Mouse (Mus musculus): Measurements from ENCODE around the gene Ccdc167. TPM values are rescaled to one million over a fixed set of nuclear protein-coding genes. Genes with fewer than 3 reads are reported as not detected.

Ccdc167 gene
- total RNA-seq, 2 experiments from 2014 or later = 15.9 to 17.1 TPM

- no peak for DNase-seq
- intact Hi-C loops (cut with DNase I) = no loop called here
Measured at GRCm38 (mm10) chr17:29658249-29658648, 58.6 kb downstream of the Ccdc167 start.

GRCm38 (mm10) chr17:29642219-29642618 lies 74.6 kb downstream of the Ccdc167 start:
- no peak for DNase-seq
- intact Hi-C loops (cut with DNase I) = no loop called here

GRCm38 (mm10) chr17:29640971-29641370 lies 75.9 kb downstream of the Ccdc167 start:
- intact Hi-C loops (cut with DNase I) = no loop called here
- DNase-seq = no peak

- intact Hi-C loops (cut with DNase I) = loop anchor here (10.0 kb wide), 1 partner anchor 137 kb away; no protein-coding TSS in a partner anchor
- peak; percentile 22 to 34 for DNase-seq
Measured at GRCm38 (mm10) chr17:29637895-29638294, 78.9 kb downstream of the Ccdc167 start.

GRCm38 (mm10) chr17:29637377-29637776 lies 79.5 kb downstream of the Ccdc167 start:
- peak; percentile 35 to 39 for DNase-seq
- intact Hi-C loops (cut with DNase I) = loop anchor here (10.0 kb wide), 1 partner anchor 137 kb away; no protein-coding TSS in a partner anchor

Other genes with a start within 250 kb of the Ccdc167 start
- 10 to 100 TPM; 40.6 to 51.5 TPM for gene Pim1, start 226.3 kb downstream of the Ccdc167 start, total RNA-seq (2021)
- gene Gm17657, start 167.4 kb downstream of the Ccdc167 start, total RNA-seq (2021) = not detected
- gene Tbc1d22b, start 167.3 kb downstream of the Ccdc167 start, total RNA-seq (2021) = 10 to 100 TPM; 15.4 to 16.2 TPM
- gene Tmem217, start 164.7 kb downstream of the Ccdc167 start, total RNA-seq (2021) = not detected
- gene Rnf8, start 102.3 kb downstream of the Ccdc167 start, total RNA-seq (2021) = 10 to 100 TPM; 25.2 to 26.1 TPM
- gene Gm28043, start 102.2 kb downstream of the Ccdc167 start, total RNA-seq (2021) = 1 to 10 TPM; 1.4 to 2.0 TPM
- 10 to 100 TPM; 59.5 to 63.4 TPM for gene Cmtr1, start 56.4 kb downstream of the Ccdc167 start, total RNA-seq (2021)

Measured in heart, postnatal 10 days (tissue).